Mouse (Mus musculus) spleen, adult 2 months (tissue): Measurements from ENCODE around the gene Esyt1.

Source experiments
- CTCF ChIP-seq: fragments of 200-500 bp; IDR thresholded peaks from 2 replicates; pipeline ENCODE4 v1.5.1; 2011; ENCODE audit warnings: mild to moderate bottlenecking, inconsistent platforms; ENCODE audit not compliant: insufficient read depth, insufficient read length, insufficient replicate concordance; ENCODE audit errors: extremely low read depth
- POLR2A ChIP-seq: fragments of 200-500 bp; IDR thresholded peaks from 2 replicates; pipeline ENCODE4 v1.6.1; 2011; ENCODE audit warnings: low read depth, low read length, inconsistent platforms

DNA sequence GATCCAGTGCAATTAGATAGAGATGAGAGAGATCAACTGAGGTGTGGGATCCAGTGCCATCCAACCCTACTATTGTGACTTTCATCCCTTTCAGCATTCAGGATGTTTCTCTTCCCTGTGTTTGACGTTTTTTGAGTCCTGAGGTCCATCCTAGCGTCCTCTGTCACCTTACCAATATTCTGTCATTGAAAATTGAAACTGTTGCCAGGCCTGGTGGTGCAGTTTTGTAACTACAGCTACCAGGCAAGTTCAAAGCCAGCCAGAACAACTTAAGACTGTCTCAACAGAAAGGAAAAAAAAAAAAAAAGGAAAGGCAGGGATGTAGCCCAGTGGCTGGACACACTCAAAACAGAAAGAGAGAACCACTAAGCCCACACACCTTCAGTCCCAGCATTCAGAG lies 30.4 kb downstream of the Esyt1 start:
- TF ChIP-seq POLR2A (no peak), CTCF (0 out of 2 replicates have a peak, but pooled peaks have one; percentile 1)
